In the genomic region with DNA sequence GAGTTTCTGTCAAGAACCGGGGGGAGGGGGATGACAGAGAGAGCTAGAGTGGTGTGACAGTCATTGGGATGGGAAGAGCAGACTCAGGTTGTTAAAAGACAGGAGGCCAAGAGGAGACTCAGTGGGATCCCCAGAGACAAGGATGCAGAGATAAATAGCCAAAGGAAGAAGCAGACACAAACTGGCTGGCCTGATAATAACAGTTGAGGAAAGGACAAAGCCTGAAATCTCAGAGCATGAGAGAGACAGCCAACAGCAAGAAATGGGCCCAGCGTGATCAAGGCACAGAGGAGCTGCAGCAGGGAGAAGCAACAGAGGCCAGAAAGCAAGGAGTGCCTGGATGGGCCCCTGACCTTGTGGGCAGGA, we compare ENCODE assay signal across 8 mouse cellular contexts. TPM values are rescaled to one million over a fixed set of nuclear protein-coding genes. Genes with fewer than 3 reads are reported as not detected.
DNase-seq lines count a peak whose midpoint lies in the region; ATAC-seq and TF ChIP-seq lines count a peak whose summit lies in the region.

No protein-coding gene starts in this region.

- TF ChIP-seq POLR2A in cortical plate, adult 2 months (IDR thresholded peaks at IDR 0.05; ENCODE audit: extremely low read depth, insufficient read depth, low read length), result no peak

- H3K4me1 ChIP-seq in kidney, postnatal 0 days (replicated peaks; ENCODE audit: insufficient read depth, low read length), result peaks cover 11% of the 10 kb centered on the region; the same call in 1 of the 2 replicates
- H3K4me1 ChIP-seq in cortical plate, adult 2 months (ENCODE audit: control insufficient read depth, insufficient read depth, low read length), result peaks cover 2% of the 10 kb centered on the region
- peaks cover 45% of the 10 kb centered on the region for H3K4me1 ChIP-seq in hindbrain, embryonic 15.5 days (replicated peaks)
- no peaks in the 10 kb centered on the region; the same call in 1 of the 2 replicates for H3K4me1 ChIP-seq in midbrain, postnatal 0 days (ENCODE audit: insufficient read depth, low read length)

- no peak for ATAC-seq in kidney, postnatal 0 days (replicated peaks; ENCODE audit: low FRiP score, low read depth)
- ATAC-seq in hindbrain, embryonic 15.5 days (ENCODE audit: low FRiP score, low read depth), result no peak
- no peak for ATAC-seq in midbrain, postnatal 0 days (ENCODE audit: low FRiP score)

- peak overlapping the region; percentile 77 for H3K4me3 ChIP-seq in kidney, postnatal 0 days (replicated peaks; ENCODE audit: low read depth, low read length)
- H3K4me3 ChIP-seq in cortical plate, adult 2 months (ENCODE audit: insufficient read depth, low read length), result 0 out of 2 replicates have a peak overlapping the region, but pooled peaks have one; percentile 50
- peak overlapping the region; percentile 57 for H3K4me3 ChIP-seq in hindbrain, embryonic 15.5 days
- H3K4me3 ChIP-seq in midbrain, postnatal 0 days (ENCODE audit: low read depth, low read length), result peak overlapping the region; percentile 55; the same call in 1 of the 2 replicates

- H3K36me3 ChIP-seq in kidney, postnatal 0 days (ENCODE audit: insufficient read depth, low read length), result no peaks in the 10 kb centered on the region
- H3K36me3 ChIP-seq in hindbrain, embryonic 15.5 days, result no peaks in the 10 kb centered on the region
- H3K36me3 ChIP-seq in midbrain, postnatal 0 days (ENCODE audit: insufficient read depth, low read length), result no peaks in the 10 kb centered on the region

- peak; percentile 29 for DNase-seq in kidney, postnatal 0 days (ENCODE audit: low spot score)
- DNase-seq in kidney, adult 9 months, result no peak
- DNase-seq in midbrain, postnatal 0 days (ENCODE audit: low spot score), result no peak
- DNase-seq in cerebellum, adult 8-10 months, result no peak
- DNase-seq in layer of hippocampus, adult 11-12 months (ENCODE audit: low spot score), result no peak
- DNase-seq in urinary bladder, adult 2 months (ENCODE audit: low spot score), result no peak

- peak overlapping the region; percentile 74 for H3K4me2 ChIP-seq in kidney, postnatal 0 days (ENCODE audit: low read length)
- peak overlapping the region; percentile 63 for H3K4me2 ChIP-seq in hindbrain, embryonic 15.5 days
- H3K4me2 ChIP-seq in midbrain, postnatal 0 days (ENCODE audit: low read depth, low read length, poor library complexity, severe bottlenecking), result no peak overlapping the region

- no peak for TF ChIP-seq CTCF in kidney, postnatal 0 days (IDR thresholded peaks at IDR 0.05; ENCODE audit: low read depth)
- TF ChIP-seq CTCF in cortical plate, adult 2 months (IDR thresholded peaks at IDR 0.05; ENCODE audit: extremely low read depth, insufficient read depth, low read length), result no peak
- no peak for TF ChIP-seq CTCF in midbrain, postnatal 0 days (IDR thresholded peaks at IDR 0.05)

- 41% methylated on average over 2 of the region's 2 CpGs for WGBS in kidney, postnatal 0 days
- 60% methylated on average over 2 of the region's 2 CpGs for WGBS in hindbrain, embryonic 15.5 days
- WGBS in midbrain, postnatal 0 days, result 60% methylated on average over 2 of the region's 2 CpGs

- peak overlapping the region; percentile 92 for H3K27ac ChIP-seq in kidney, postnatal 0 days
- peak overlapping the region; percentile 27; the same call in 1 of the 2 replicates for H3K27ac ChIP-seq in cortical plate, adult 2 months (ENCODE audit: insufficient read depth, low read length)
- peak overlapping the region; percentile 71 for H3K27ac ChIP-seq in hindbrain, embryonic 15.5 days (replicated peaks)
- peak overlapping the region; percentile 70 for H3K27ac ChIP-seq in midbrain, postnatal 0 days (ENCODE audit: low read depth, low read length)

- peak overlapping the region; percentile 77 for H3K9ac ChIP-seq in kidney, postnatal 0 days (ENCODE audit: low read depth, low read length)
- H3K9ac ChIP-seq in hindbrain, embryonic 15.5 days, result peak overlapping the region; percentile 70; the same call in 1 of the 2 replicates
- peak overlapping the region; percentile 73; the same call in 1 of the 2 replicates for H3K9ac ChIP-seq in midbrain, postnatal 0 days (replicated peaks; ENCODE audit: low read length, poor library complexity, severe bottlenecking)

- H3K27me3 ChIP-seq in kidney, postnatal 0 days (ENCODE audit: insufficient read depth, low read length), result no peaks in the 10 kb centered on the region
- no peaks in the 10 kb centered on the region for H3K27me3 ChIP-seq in hindbrain, embryonic 15.5 days
- H3K27me3 ChIP-seq in midbrain, postnatal 0 days (ENCODE audit: insufficient read depth, low read length), result no peaks in the 10 kb centered on the region

- no peaks in the 10 kb centered on the region for H3K9me3 ChIP-seq in kidney, postnatal 0 days (replicated peaks; ENCODE audit: low read length)
- H3K9me3 ChIP-seq in hindbrain, embryonic 15.5 days, result no peaks in the 10 kb centered on the region
- H3K9me3 ChIP-seq in midbrain, postnatal 0 days (ENCODE audit: low read length), result no peaks in the 10 kb centered on the region

RNA-seq across cellular contexts. Expression of a gene that starts 0.5 kb away (rescaled TPM):
- 63.6 and 66.1 TPM in 2 replicates for polyA plus RNA-seq in kidney, postnatal 0 days (2015; fragmentation: Nextera tagmentation; extraction: Ambion mirVana)
- polyA plus RNA-seq in cortical plate, adult 2 months (2012; rRNA removed), result 133 and 163 TPM in 2 replicates
- polyA plus RNA-seq in hindbrain, embryonic 15.5 days (2015; fragmentation: Nextera tagmentation; extraction: Ambion mirVana), result 64.6 and 73.5 TPM in 2 replicates
- total RNA-seq in midbrain, postnatal 0 days (2014; rRNA removed), result 19.1 and 27.5 TPM in 2 replicates
- polyA plus RNA-seq in midbrain, postnatal 0 days (2015; fragmentation: Nextera tagmentation; extraction: Ambion mirVana), result 29.0 and 33.0 TPM in 2 replicates
- polyA plus RNA-seq in urinary bladder, adult 2 months (2012; rRNA removed), result 174 and 180 TPM in 2 replicates

RNA-seq across cellular contexts. Expression of a gene that starts 5.1 kb away (rescaled TPM):
- polyA plus RNA-seq in kidney, postnatal 0 days (2015; fragmentation: Nextera tagmentation; extraction: Ambion mirVana), result 1.7 and 2.7 TPM in 2 replicates
- 1.2 and 1.4 TPM in 2 replicates for polyA plus RNA-seq in cortical plate, adult 2 months (2012; rRNA removed)
- polyA plus RNA-seq in hindbrain, embryonic 15.5 days (2015; fragmentation: Nextera tagmentation; extraction: Ambion mirVana), result 0.17 and 0.46 TPM in 2 replicates
- total RNA-seq in midbrain, postnatal 0 days (2014; rRNA removed), result 0.27 and 0.42 TPM in 2 replicates
- polyA plus RNA-seq in midbrain, postnatal 0 days (2015; fragmentation: Nextera tagmentation; extraction: Ambion mirVana), result 0.82 and 0.85 TPM in 2 replicates
- 0.65 and 0.74 TPM in 2 replicates for polyA plus RNA-seq in urinary bladder, adult 2 months (2012; rRNA removed)

RNA-seq across cellular contexts. Expression of a gene that starts 18.1 kb away (rescaled TPM):
- polyA plus RNA-seq in kidney, postnatal 0 days (2015; fragmentation: Nextera tagmentation; extraction: Ambion mirVana), result 2,933 and 3,330 TPM in 2 replicates
- polyA plus RNA-seq in cortical plate, adult 2 months (2012; rRNA removed), result 393 and 394 TPM in 2 replicates
- polyA plus RNA-seq in hindbrain, embryonic 15.5 days (2015; fragmentation: Nextera tagmentation; extraction: Ambion mirVana), result 1,106 and 1,236 TPM in 2 replicates
- total RNA-seq in midbrain, postnatal 0 days (2014; rRNA removed), result 364 and 448 TPM in 2 replicates
- polyA plus RNA-seq in midbrain, postnatal 0 days (2015; fragmentation: Nextera tagmentation; extraction: Ambion mirVana), result 1,202 and 1,286 TPM in 2 replicates
- 1,077 and 1,084 TPM in 2 replicates for polyA plus RNA-seq in urinary bladder, adult 2 months (2012; rRNA removed)

RNA-seq across cellular contexts. Expression of a gene that starts 32.4 kb away (rescaled TPM):
- 0.12 and 0.19 TPM in 2 replicates for polyA plus RNA-seq in kidney, postnatal 0 days (2015; fragmentation: Nextera tagmentation; extraction: Ambion mirVana)
- polyA plus RNA-seq in cortical plate, adult 2 months (2012; rRNA removed), result not detected in 2 replicates
- polyA plus RNA-seq in hindbrain, embryonic 15.5 days (2015; fragmentation: Nextera tagmentation; extraction: Ambion mirVana), result 0.20 and 0.30 TPM in 2 replicates
- total RNA-seq in midbrain, postnatal 0 days (2014; rRNA removed), result 0.11 TPM in 1 of 2 replicates, not detected in the other
- 0.31 and 0.70 TPM in 2 replicates for polyA plus RNA-seq in midbrain, postnatal 0 days (2015; fragmentation: Nextera tagmentation; extraction: Ambion mirVana)
- polyA plus RNA-seq in urinary bladder, adult 2 months (2012; rRNA removed), result not detected in 2 replicates

RNA-seq across cellular contexts. Expression of a gene that starts 32.5 kb away (rescaled TPM):
- polyA plus RNA-seq in kidney, postnatal 0 days (2015; fragmentation: Nextera tagmentation; extraction: Ambion mirVana), result not detected in 2 replicates
- polyA plus RNA-seq in cortical plate, adult 2 months (2012; rRNA removed), result not detected in 2 replicates
- not detected in 2 replicates for polyA plus RNA-seq in hindbrain, embryonic 15.5 days (2015; fragmentation: Nextera tagmentation; extraction: Ambion mirVana)
- total RNA-seq in midbrain, postnatal 0 days (2014; rRNA removed), result 0.19 TPM in 1 of 2 replicates, not detected in the other
- 0.16 and 0.28 TPM in 2 replicates for polyA plus RNA-seq in midbrain, postnatal 0 days (2015; fragmentation: Nextera tagmentation; extraction: Ambion mirVana)
- polyA plus RNA-seq in urinary bladder, adult 2 months (2012; rRNA removed), result not detected in 2 replicates

Comparison
In these comparisons a context has a peak if more than half of its experiments do, and no peak if none do; other contexts are left out.
1. H3K27ac ChIP-seq: peak in every context shown above with its lines; median percentile 92 in kidney, postnatal 0 days; 71 in hindbrain, embryonic 15.5 days; 70 in midbrain, postnatal 0 days; 27 in cortical plate, adult 2 months.